Mouse (Mus musculus): Measurements from ENCODE around the gene Rbx1. TPM values are rescaled to one million over a fixed set of nuclear protein-coding genes. Genes with fewer than 3 reads are reported as not detected.

Rbx1 gene
- total RNA-seq, 1 experiment from 2014 or later, result 119 TPM

DNA sequence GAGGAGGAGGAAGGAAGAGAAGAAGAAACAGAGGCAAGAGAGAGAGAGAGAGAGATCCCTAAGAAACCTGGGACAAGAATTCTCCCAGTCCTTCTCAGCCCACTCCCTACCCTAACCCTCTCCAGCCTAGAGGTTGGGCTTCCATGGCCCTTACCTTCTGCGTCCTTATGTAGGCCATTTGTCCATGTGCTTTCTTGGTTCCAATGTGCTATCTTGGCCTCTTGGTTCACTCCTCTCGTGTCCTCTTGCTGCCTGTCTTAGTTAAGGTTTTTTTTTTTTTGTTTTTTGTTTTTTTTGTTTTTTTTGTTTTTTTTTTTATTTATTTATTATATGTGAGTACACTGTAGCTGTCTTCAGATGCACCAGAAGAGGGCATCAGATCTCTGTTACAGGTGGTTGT is 16.9 kb downstream of the Rbx1 start:
- no peak for DNase-seq

DNA sequence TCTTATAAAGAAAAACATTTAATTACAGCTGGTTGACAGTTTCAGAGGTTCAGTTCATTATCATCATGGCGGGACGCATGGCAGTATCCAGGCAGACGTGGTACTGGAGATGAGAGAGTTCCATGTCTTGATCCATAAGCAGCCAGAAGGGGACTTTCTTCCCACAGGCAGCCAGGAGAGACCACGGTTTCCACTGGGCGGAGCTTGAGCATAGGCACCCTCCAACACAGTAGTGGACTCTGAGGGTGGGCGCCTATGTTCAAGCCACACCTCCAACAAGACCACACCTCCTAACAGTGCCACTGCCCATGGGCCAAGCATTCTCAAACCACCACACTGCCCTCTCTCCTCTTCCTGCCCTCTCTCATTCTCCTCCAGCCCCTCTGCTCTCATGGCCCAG is 17.6 kb downstream of the Rbx1 start:
- DNase-seq, result no peak

DNA sequence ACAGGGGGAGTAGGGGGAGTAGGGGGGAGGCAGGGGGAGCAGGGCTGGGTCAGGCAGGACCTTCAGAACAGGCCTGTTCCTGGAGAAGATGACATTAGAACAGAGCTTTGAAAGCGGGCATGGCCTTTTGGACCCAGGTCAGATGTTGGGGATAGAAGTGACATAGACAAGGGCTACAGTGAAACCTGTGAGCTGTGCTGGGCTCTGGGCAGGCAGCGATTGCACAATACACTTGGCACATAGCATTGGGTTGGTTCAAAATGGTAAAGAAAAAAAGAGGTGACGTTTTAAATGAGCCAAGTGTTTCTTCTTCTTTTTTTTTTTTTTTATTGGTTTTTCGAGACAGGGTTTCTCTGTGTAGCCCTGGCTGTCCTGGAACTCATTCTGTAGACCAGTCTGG is 19.4 kb downstream of the Rbx1 start:
- peak; percentile 34 for DNase-seq

DNA sequence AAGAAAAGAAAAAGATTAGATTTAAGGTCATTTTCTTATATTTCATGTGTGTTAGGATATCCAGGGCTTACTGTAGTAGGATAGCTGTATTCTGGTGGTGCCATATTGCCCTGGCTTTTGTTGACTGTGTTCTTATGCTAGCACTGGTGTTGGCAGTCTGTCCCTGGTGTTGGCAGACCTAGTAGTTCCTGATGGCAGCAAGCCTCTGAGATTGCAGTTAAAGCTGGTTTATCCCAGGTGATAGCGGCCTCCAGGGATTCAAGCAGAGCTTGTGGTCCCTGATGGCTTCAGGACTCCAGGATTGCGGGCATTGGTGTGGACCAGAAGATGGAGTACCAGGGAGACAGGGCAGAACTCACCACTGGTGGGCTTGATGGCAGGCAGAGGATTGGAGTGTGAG is 37.4 kb downstream of the Rbx1 start:
- peak; percentile 53 for DNase-seq

DNA sequence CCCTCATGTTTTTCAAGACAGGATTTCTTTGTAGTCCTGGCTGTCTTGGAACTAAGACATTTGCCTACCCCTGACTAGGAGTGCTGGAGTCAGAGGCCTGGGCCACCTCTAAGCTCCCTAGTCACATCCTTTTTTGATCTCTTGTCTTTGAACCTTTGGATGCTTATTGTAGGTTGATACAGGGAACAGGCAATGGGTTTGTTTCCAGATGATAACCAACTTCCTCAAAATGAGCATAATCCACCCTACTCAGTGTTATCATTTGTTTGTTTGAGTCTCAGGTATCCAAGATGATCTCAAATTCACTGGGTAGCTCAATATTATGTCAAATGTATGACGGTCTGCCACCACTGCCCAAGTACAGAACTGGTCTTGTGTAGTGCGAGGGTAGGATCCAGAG is 37.9 kb downstream of the Rbx1 start:
- DNase-seq, result no peak

DNA sequence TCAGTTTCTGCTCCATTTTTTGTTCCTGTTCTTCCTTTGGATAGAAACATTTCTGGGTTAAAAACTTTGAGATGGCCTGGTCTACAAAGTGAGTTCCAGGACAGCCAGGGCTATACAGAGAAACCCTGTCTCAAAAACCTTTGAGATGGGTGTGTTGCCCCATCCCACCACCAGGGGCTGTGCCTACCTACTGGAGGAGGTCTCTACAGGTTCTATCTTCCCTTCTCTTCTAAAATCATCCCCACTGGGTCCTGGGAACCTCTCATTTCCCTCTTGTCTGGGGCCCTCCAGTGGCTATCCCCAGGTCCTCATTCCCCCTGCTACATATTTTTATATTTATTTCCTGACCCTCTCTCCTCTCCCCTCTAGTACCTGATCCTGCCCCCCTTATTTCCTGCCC is 41.1 kb downstream of the Rbx1 start:
- DNase-seq, result peak; percentile 66

DNA sequence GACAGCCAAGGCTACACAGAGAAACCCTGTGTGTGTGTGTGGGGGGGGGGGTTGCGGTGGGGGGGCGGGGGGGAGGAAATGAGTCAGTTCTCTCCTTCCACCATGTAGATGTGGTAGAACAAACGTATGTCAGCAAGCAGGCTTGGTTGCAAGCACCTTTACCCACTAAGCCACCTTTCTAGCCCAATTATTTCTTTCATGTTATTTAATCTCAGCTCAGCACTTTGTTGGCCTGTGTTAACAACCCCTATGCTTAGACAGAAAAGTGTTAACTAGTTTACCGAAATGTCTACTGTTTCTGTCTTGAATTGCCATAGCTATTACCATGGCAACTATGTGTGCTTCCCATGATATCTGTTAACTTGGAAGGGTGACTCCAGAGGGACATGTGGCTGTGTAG is 44.5 kb downstream of the Rbx1 start:
- DNase-seq, result no peak

DNA sequence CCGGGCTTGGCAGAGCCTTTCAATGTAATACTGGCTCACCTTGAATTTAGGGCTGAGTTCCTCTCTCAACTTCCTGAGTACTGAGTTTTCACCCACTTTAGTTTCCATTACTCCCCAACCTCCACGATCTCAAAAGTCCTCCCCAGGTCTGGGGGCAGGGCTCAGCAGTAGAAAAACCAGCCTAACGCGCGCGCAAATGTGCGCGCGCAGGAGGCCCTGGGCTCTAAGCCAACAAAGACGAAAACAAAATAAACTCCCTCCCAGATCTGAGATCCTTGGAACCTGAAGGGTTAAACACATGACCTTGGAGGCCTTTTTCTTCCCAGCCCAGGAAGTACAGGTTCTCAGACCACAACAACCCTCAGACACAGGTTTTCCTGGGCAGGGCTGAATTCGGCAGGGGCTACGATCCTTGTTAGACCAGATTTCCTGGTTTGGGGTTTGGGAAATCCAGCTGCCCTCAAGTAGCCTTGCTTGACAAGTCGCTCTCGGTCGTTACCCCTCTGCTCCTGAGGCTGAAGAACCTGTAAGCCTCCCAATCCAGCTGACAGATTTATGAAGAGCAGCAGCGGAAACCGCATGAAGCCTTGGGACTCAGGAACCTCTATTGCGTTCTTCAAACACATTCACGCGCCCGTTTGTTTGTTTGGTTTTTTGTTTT is 45.6 kb downstream of the Rbx1 start:
- DNase-seq, result peak; percentile 89

DNA sequence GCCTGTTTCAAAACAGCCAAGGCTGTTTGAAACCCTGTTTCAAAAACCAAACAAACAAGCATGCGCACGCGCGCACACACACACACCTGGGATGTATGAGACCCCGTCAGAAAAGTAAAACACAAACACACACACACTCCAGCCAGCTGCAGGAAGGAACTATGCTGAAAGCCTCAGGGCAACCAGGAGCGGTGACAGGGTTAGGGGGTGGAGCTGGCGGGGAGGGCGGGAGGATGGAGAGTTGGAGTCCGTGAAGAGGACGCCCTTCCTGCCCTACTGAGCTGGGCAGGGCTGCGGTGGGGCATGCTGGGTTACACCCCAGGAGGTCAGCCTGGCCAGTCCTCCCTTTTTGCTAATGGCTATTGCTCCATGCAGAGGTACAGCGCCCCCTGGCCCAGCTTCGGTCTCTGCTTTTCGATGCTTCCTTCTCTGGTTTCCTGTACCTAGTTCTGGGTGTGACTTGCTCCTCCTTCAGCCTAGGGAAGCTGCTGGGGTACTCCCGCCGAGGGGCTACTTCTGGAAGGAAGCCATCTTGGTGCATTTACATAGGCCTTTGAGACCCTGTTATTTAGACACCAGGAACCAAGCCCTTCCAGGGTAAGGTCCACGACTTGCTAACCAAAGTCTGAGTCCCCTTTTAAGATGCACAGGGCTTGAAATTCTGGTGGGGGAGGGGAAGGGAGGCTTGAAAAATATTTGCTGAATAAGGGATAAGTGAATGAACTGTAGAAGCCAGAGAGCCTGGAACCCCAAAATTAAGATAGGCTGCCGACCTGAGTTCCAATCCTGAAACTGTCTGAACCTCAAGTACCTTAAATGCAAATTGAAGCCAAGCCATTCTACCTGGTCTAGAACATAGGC is 48.2 kb downstream of the Rbx1 start:
- peak; percentile 96 for DNase-seq

DNA sequence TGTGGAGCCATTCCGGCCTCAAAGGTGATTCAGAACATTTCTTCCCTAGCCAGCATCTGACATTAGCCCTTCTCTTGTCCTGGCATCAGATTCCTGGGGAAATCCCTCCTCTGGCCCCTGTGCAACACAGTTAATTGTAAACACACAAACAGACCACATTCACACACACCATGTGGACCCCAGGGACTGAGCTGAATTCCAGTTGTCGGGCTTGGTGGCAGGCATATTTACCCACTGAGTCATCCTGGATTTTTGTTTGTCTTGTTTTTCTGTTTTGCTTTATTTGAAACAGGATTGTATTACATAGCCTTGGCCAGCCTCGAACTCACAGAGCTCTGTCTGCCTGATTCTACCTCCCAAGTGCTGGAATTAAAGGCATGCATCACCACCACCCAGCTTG is 49.1 kb downstream of the Rbx1 start:
- no peak for DNase-seq

DNA sequence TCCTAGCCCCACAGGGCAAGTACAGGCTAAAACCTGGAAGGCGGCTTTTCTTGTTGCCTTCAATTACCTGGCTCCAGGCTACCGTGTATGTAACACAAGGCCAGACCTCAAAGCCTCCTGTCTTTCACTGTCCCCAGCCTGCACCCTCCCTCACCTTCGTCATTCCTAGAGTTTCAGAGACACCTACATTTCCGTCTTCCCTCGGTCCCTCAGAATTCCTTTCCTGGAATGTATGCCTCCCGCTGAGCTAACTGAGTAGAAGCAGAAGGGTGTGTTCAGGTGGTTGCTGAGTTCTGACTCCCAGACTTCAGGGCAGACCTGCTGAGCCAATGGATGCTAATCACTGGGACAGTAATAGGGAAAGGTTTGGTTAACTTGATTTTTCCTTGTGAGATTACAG is 51.9 kb downstream of the Rbx1 start:
- DNase-seq, result no peak

DNA sequence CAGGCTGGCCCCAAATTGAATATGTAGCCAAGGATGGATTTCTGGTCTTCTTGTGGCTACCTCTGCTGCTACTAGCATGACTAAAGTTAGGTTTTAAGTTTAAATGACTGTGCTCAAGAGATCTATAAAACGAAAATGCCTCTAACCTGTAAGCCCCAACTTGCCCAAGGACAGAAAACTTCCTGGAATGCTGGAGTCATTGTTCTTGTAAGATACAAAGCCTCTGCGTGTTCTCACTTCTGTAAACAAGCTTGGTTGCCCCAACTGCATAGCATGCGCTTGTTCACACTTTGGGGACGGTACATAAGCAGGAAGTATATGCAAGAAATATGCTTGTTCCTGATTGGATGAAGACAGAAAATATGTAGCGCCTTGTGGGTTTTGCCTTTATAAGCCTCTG is 52.7 kb downstream of the Rbx1 start:
- DNase-seq, result no peak

DNA sequence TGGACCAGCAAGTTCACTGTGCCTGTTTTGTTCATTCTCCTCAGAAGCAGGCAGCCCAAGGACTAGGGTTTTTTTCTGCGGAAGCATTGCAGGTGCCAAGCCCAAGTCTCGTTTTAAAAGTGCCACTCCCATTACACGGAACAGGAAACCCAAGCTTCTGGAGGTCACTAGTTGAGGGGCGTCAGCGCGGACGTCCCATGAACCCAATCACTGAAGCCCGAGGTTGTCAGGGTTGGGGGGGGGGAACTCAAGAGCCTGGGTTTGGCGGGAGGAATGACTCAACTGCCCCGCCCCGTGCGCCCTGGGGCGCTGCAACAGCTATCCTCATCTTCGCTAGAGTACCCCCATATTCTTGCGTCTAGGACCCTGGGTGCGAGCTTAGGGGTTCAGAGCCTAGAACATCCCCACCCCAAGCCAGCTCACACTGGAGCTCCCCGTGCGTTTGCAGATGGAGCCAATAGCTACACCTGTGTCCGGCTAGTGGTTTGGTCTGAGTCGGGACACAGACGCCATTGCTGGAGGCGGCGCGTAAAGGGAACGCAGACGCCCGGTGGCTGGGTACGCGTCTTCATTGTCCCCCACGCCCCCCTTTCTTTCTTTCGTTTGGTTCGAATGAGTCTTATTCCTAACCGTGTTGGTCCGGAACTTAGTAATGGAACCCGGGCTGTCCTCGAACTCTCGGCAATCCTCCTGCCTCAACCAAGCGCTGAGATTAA is 56.1 kb downstream of the Rbx1 start:
- peak; percentile 89 for DNase-seq

DNA sequence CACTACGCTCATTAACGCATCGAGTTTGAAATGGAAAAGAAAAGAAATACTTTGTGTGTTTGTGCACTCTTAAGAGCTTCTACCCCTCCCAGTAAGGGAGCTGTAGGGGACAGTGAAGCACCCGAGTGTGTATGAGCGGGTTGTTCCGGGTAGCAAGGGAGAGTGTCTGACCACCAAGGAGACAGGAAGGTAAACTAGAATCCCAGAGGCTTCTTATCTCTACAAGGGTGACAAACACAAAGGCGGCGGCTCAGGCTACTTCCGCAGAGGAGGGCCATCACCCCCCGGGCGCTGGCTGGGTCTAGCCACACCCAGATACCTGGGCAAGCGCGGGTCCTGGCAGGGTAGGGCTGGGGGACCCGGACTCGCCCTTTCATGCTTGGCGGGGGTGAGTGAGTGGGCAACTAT is 56.7 kb downstream of the Rbx1 start:
- DNase-seq, result no peak

DNA sequence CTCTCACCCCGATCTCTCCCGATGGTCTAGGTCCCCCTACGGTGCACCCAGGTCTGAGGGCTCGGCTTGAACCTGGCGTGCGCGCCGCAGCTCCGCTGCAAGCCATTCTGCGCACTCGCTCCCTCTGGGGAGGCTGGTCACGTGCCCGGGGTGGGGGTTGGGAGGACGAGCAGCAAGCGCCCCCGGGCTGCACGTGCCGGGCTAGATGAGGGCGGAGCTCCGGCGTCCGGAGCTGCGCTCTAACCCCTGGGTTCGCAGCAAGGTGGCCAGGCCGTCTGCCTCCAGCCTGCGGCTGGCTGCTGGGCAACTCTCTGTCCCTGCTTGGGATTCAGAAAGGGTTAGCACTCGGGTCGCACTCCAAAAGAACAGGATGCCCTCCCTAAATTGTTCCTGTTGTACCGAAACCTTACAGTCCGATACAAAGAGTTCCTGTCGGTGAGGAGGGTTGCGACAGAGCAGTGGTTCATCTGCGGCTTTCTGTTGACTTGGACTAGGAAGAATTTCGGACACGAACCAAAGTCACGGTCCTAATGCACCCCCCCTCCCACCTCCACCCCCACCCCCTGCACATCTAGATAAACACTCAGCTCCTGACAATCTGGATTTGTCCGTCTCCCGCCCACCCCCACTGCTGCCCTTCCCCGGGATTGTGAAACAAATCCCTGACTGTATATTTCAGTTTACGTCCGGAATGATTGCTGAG is 57.2 kb downstream of the Rbx1 start:
- DNase-seq, result peak; percentile 100

DNA sequence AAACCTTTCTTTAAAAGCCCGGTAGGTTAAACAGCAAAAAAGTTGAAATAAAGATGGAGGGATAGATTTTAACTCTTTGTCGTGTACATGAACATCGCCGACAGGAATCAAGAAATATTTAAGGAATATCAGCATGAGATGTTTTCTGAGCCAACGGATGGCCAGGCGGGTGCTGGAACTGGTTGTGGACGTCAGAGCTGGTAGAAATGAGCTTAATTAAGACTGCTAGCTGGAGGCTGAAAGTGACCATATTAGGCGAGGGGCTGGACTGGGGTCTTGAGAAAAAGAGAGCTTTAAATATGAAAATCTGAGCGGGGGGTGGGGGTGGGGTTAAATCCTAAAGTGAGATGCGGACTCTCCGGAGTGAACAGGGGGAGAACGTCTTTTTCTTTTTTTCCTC is 57.8 kb downstream of the Rbx1 start:
- peak; percentile 16 for DNase-seq

Other genes with a start within 250 kb of the Rbx1 start
- 0.26 and 0.33 TPM in 2 replicates for gene Mchr1, start 230.8 kb upstream of the Rbx1 start, total RNA-seq (2021)
- 139 and 141 TPM in 2 replicates for gene Slc25a17, start 105.5 kb upstream of the Rbx1 start, total RNA-seq (2021)
- gene St13, start 66.2 kb upstream of the Rbx1 start, total RNA-seq (2021), result 256 and 303 TPM in 2 replicates
- gene Xpnpep3, start 66.2 kb upstream of the Rbx1 start, total RNA-seq (2021), result 21.6 and 29.2 TPM in 2 replicates
- gene Dnajb7, start 58.0 kb upstream of the Rbx1 start, total RNA-seq (2021), result not detected in 2 replicates
- 68.0 and 79.0 TPM in 2 replicates for gene Ep300, start 119.1 kb downstream of the Rbx1 start, total RNA-seq (2021)
- gene L3mbtl2, start 197.6 kb downstream of the Rbx1 start, total RNA-seq (2021), result 18.1 and 20.8 TPM in 2 replicates
- 5.2 TPM in 2 replicates for gene Chadl, start 231.0 kb downstream of the Rbx1 start, total RNA-seq (2021)

All from adrenal gland, postnatal 14 days (tissue).